Mouse (Mus musculus) right cerebral cortex, postnatal 25 days (tissue): ENCODE data around the gene Gdf3.
"Not testable (repeated sequence)": the region's sequence is repeated elsewhere in the genome, so short reads cannot be mapped to it uniquely, and the experiment has no call there.

Experiments
- DNase-seq: peaks from one replicate; pipeline ENCODE4 v3.0.0; 2022

Gdf3 gene

GRCm38 (mm10) chr6:122604260-122604659 lies 5.6 kb downstream of the Gdf3 start:
- DNase-seq, result no peak

- no peak for DNase-seq
These were observed 6.9 kb downstream of the Gdf3 start for GRCm38 (mm10) chr6:122602992-122603322.

GRCm38 (mm10) chr6:122602242-122602991 lies 7.5 kb downstream of the Gdf3 start, which contains the start of gene Apobec1:
TSS of gene Apobec1 (minus strand) at chr6:122602444.
- DNase-seq, result peak; percentile 26

GRCm38 (mm10) chr6:122601615-122602014 lies 8.3 kb downstream of the Gdf3 start:
- no peak for DNase-seq

- no peak for DNase-seq
These were observed 8.9 kb downstream of the Gdf3 start for GRCm38 (mm10) chr6:122601031-122601430.

- no peak for DNase-seq
These were observed 9.7 kb downstream of the Gdf3 start for GRCm38 (mm10) chr6:122600066-122600646.

- no peak for DNase-seq
These were observed 10.7 kb downstream of the Gdf3 start for GRCm38 (mm10) chr6:122599054-122599737.

- DNase-seq, result no peak
These were observed 11.5 kb downstream of the Gdf3 start for GRCm38 (mm10) chr6:122598436-122598835.

GRCm38 (mm10) chr6:122598014-122598413 lies 11.9 kb downstream of the Gdf3 start:
- DNase-seq, result no peak

- no peak for DNase-seq
These were observed 13.3 kb downstream of the Gdf3 start for GRCm38 (mm10) chr6:122596608-122597007.

GRCm38 (mm10) chr6:122595637-122596036 lies 14.2 kb downstream of the Gdf3 start:
- DNase-seq, result no peak

GRCm38 (mm10) chr6:122592905-122593304 lies 17.0 kb downstream of the Gdf3 start:
- DNase-seq, result no peak

GRCm38 (mm10) chr6:122591027-122591758 lies 18.7 kb downstream of the Gdf3 start:
- no peak for DNase-seq

GRCm38 (mm10) chr6:122579086-122579485 lies 30.8 kb downstream of the Gdf3 start:
- no peak for DNase-seq

- DNase-seq, result no peak
These were observed 32.9 kb downstream of the Gdf3 start for GRCm38 (mm10) chr6:122577030-122577429.

- DNase-seq, result not testable (repeated sequence)
These were observed 34.9 kb downstream of the Gdf3 start for GRCm38 (mm10) chr6:122575037-122575436.

- no peak for DNase-seq
These were observed 38.3 kb downstream of the Gdf3 start for GRCm38 (mm10) chr6:122571617-122571959.

GRCm38 (mm10) chr6:122570695-122571616 lies 38.9 kb downstream of the Gdf3 start:
- DNase-seq, result no peak

GRCm38 (mm10) chr6:122569762-122570161 lies 40.1 kb downstream of the Gdf3 start:
- DNase-seq, result no peak

GRCm38 (mm10) chr6:122569113-122569512 lies 40.8 kb downstream of the Gdf3 start:
- no peak for DNase-seq

GRCm38 (mm10) chr6:122565070-122565784 lies 44.7 kb downstream of the Gdf3 start:
- DNase-seq, result no peak

- DNase-seq, result peak; percentile 52
These were observed 47.4 kb downstream of the Gdf3 start for GRCm38 (mm10) chr6:122562463-122562862.
